Mouse (Mus musculus) intestine, embryonic 16.5 days (tissue): ENCODE measurements around the gene Ak9. TPM values are rescaled to one million over a fixed set of nuclear protein-coding genes. Genes with fewer than 3 reads are reported as not detected.
"Not testable (repeated sequence)": the region's sequence is repeated elsewhere in the genome, so short reads cannot be mapped to it uniquely, and the experiment has no call there.

ENCODE experiments used
- ATAC-seq: fragments of 200-750 bp; cut with Nextera tagmentation; 2 replicates; pipeline ENCODE4 v1.8.0; 2017; ENCODE audit warnings: moderate TSS enrichment, moderate library complexity
- H3K27ac ChIP-seq: fragments of 300-500 bp; sonication (generic); 2 replicates; pipeline ENCODE4 v1.5.1; 2014; ENCODE audit warnings: mild to moderate bottlenecking, low read length
- H3K27me3 ChIP-seq: fragments of 300-500 bp; sonication (generic); replicated peaks from 2 replicates; pipeline ENCODE4 v1.6.1; 2014; ENCODE audit warnings: low read length, control low read depth, mixed read lengths; ENCODE audit not compliant: control insufficient read depth, insufficient read depth
- H3K36me3 ChIP-seq: fragments of 300-500 bp; sonication (generic); 2 replicates; pipeline ENCODE4 v1.6.1; 2014; ENCODE audit warnings: low read length, control low read depth; ENCODE audit not compliant: control insufficient read depth, insufficient read depth
- H3K4me1 ChIP-seq: fragments of 300-500 bp; sonication (generic); 2 replicates; pipeline ENCODE4 v1.6.1; 2014; ENCODE audit warnings: low read length, control low read depth, mixed read lengths; ENCODE audit not compliant: control insufficient read depth, insufficient read depth
- H3K4me2 ChIP-seq: fragments of 300-500 bp; sonication (generic); 2 replicates; pipeline ENCODE4 v1.6.1; 2014; ENCODE audit warnings: low read depth, low read length, control low read depth
- H3K4me3 ChIP-seq: fragments of 300-500 bp; sonication (generic); 2 replicates; pipeline ENCODE4 v1.5.1; 2014; ENCODE audit warnings: mild to moderate bottlenecking, low read length
- H3K9ac ChIP-seq: fragments of 300-500 bp; sonication (generic); 2 replicates; pipeline ENCODE4 v1.6.1; 2014; ENCODE audit warnings: low read depth, low read length
- H3K9me3 ChIP-seq: fragments of 300-500 bp; sonication (generic); 2 replicates; pipeline ENCODE4 v1.6.1; 2016; ENCODE audit warnings: low read length, control low read depth; ENCODE audit not compliant: control insufficient read depth
- WGBS: fragments of 180-500 bp; shearing (Covaris S2); extraction: QIAGEN DNeasy Blood & Tissue Kit; methylation state at CpG from one replicate; pipeline ENCODE4 v1.1.7; 2014; 5-methylcytosine and 5-hydroxymethylcytosine counted together
- polyA plus RNA-seq: library from polyadenylated mRNA; unstranded; fragments of >200 nt; fragmentation: Nextera tagmentation; extraction: Ambion mirVana; gene quantifications from 2 replicates; pipeline ENCODE4 v1.2.1, GENCODE M21; 2015

Gene Ak9
- polyA plus RNA-seq, 1 experiment from 2014 or later = 0.04 TPM

DNA sequence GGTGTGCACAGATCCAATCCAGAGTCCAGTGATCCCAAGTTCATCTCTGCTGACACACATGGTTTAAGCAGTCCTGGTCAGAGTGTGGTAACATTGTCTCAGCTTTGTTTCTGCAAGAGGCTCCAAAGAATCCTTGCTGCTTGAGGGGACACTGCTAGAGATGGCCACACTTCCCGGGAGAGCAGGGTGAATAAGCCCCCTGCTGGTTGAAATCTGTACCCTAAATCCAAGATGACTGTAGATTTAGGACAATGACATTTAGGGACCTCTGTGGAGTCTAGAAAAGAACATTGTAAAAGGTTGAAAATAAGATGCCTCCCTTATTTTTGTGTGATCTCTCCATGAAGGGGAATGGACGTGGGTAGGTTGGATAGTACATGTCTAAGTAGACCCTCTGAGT lies 89.8 kb downstream of the Ak9 start:
- ATAC-seq = no peak

DNA sequence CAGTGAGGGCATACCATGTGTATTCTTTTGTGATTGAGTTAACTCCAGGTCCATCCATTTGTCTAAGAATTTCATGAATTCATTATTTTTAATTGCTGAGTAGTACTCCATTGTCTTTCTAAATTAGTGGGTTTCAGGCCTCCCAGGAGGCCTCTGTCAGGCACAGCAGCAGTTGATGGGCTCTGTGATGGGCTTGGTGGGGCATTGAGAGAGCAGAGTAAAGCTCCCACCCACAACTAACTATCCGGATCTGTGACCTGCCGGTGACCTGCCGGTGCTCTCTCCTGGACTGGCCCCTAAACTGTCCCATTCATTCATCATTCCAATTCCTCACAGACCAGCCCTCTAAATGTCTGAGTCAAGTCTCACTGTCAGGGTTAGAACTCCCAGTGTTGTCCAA lies 97.3 kb downstream of the Ak9 start:
- H3K9me3 ChIP-seq = no peaks in the 10 kb centered on the region
- no peak for ATAC-seq
- no peaks in the 10 kb centered on the region for H3K36me3 ChIP-seq
- H3K27me3 ChIP-seq = no peaks in the 10 kb centered on the region
- no peak overlapping the region for H3K4me2 ChIP-seq
- no peak overlapping the region for H3K9ac ChIP-seq
- H3K27ac ChIP-seq = no peak overlapping the region
- no peaks in the 10 kb centered on the region for H3K4me1 ChIP-seq
- WGBS = 87% methylated on average over 3 of the region's 3 CpGs
- no peak overlapping the region for H3K4me3 ChIP-seq

More for the DNA sequence above, 89.8 kb downstream of the Ak9 start:
- no peak overlapping the region for H3K9ac ChIP-seq
- H3K4me1 ChIP-seq = no peaks in the 10 kb centered on the region
- H3K4me3 ChIP-seq = no peak overlapping the region
- H3K27me3 ChIP-seq = no peaks in the 10 kb centered on the region
- no peak overlapping the region for H3K27ac ChIP-seq
- no peak overlapping the region for H3K4me2 ChIP-seq
- H3K36me3 ChIP-seq = no peaks in the 10 kb centered on the region
- H3K9me3 ChIP-seq = no peaks in the 10 kb centered on the region
- 50% methylated on average over 2 of the region's 2 CpGs for WGBS

DNA sequence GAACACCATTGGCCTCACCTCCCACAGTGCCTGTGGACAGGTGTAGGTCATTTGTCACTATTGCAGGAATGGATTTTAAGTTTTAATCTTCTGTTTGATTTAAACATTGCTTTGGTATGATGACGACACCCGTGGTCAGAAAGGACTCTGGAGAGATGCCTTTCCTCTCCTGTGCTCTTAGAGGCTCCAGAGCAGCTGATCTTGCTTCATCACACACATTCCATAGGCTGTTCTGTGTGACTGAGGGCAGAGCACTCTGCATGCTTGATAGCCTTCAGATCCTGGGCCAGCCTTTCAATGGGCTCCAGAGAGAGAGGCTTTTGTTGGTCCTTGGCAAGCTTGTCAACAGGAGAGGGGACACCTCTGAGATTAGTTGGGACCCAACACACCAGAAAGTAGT lies 99.6 kb downstream of the Ak9 start:
- Histone ChIP-seq H3K9me3 (no peaks in the 10 kb centered on the region), H3K9ac (no peak overlapping the region), H3K27me3 (no peaks in the 10 kb centered on the region), H3K4me2 (no peak overlapping the region), H3K36me3 (no peaks in the 10 kb centered on the region), H3K4me3 (no peak overlapping the region), H3K4me1 (no peaks in the 10 kb centered on the region), H3K27ac (no peak overlapping the region)
- no peak for ATAC-seq
- WGBS = 60% methylated on average over 2 of the region's 2 CpGs

DNA sequence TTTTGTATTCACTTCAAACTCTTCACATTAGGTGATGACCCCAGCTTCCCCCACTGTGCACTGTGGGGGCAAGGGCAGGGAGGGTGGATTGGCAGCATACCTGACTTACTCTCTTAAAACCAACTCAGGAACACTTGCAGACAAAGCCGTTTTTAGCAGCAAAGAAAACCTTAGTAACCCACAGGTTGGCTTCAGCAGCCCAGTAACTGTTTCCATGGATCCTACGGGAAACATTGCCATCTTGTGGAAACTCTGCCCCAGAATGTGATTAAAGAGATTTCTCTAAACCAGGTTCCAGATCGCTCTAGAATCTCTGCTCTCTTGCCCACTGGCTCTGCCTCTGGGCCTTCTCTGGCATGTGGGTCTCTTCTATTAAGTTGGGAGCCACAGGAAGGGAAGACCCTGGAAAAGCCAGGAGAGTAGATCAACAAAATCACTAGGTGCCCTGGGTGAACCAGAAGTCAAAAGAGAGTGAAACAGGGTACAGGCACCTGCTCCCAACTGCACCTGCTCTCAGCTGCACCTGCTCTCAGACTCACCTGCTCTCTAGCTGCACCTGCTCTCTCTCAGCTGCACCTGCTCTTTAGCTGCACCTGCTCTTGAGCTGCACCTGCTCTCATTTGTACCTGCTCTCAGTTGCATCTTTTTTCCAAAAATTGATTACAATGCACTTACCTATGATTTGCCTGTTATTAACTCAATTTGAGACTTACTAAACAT lies 100.3 kb downstream of the Ak9 start:
- H3K4me2 ChIP-seq = no peak overlapping the region
- no peaks in the 10 kb centered on the region for H3K36me3 ChIP-seq
- no peaks in the 10 kb centered on the region for H3K9me3 ChIP-seq
- no peak overlapping the region for H3K4me3 ChIP-seq
- no peak for ATAC-seq
- no peak overlapping the region for H3K27ac ChIP-seq
- H3K4me1 ChIP-seq = no peaks in the 10 kb centered on the region
- no peaks in the 10 kb centered on the region for H3K27me3 ChIP-seq
- no peak overlapping the region for H3K9ac ChIP-seq
- WGBS = 28% methylated on average over 3 of the region's 3 CpGs

DNA sequence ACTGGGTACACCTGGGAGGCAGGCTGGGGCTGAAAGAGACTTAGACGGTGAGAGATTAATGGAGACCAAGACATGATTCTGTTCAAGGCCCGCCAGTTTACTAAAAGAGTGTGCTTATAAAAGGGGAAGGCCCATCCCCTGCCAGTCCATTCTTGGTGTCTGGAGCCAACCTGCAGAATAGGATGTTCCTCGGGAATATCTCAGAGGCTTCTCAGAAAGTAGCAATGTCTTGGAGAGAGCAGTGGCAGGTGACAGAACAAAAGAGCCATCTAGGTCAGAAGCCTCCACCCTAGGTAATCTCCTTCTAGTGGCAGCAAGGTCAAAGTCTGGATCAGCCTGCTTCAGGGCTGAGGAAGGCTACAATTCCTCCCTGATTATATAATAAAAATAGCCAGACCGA lies 106.4 kb downstream of the Ak9 start:
- not testable (repeated sequence) for H3K9ac ChIP-seq, H3K4me2 ChIP-seq, H3K9me3 ChIP-seq, H3K27me3 ChIP-seq, ATAC-seq, H3K27ac ChIP-seq, H3K4me3 ChIP-seq, H3K4me1 ChIP-seq, H3K36me3 ChIP-seq
- 87% methylated on average over 4 of the region's 4 CpGs for WGBS

DNA sequence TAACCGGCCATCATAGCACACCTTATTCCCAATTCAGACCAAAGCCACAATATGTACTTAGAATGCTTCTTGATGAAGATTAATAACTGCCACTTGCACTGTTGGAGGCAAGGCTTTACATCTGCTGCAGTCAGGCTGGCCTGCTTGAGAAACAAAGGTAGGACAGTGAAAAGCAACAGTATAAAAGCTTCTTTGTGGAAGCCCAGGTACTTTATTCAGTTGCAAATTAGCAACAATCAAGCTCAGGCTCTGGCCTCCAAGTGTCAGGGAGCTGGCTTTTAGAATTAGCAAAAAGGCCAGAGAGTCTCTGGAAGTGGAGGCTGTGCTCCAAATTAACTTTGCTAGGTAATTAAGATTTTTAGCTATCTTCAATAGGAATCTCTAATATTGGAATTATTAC lies 107.0 kb downstream of the Ak9 start:
- 92% methylated on average over 1 of the region's 1 CpGs for WGBS
- not testable (repeated sequence) for H3K27me3 ChIP-seq, H3K9ac ChIP-seq, H3K36me3 ChIP-seq, H3K4me2 ChIP-seq, H3K27ac ChIP-seq, H3K9me3 ChIP-seq, ATAC-seq, H3K4me3 ChIP-seq, H3K4me1 ChIP-seq

DNA sequence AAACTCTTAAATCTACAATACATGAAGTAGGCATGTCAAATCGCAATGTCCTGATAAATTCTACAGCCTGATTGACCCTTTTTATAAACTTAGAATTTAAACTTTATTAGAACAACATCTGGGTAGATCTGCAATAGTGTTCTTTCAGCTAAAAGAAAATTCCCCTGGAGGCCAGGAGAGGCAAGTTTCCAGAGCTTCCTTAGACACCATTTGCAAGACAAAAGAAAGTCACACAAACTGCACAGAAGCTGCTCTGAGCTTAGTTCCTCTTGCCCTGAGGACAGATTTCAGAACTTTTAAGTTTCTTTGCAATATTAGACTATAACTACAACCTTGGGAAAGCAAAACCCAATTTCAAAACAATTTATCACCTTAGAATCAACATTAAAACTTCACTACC lies 109.7 kb downstream of the Ak9 start:
- not testable (repeated sequence) for H3K4me1 ChIP-seq, H3K4me3 ChIP-seq, H3K9ac ChIP-seq, H3K27me3 ChIP-seq, H3K36me3 ChIP-seq, H3K4me2 ChIP-seq, ATAC-seq, H3K9me3 ChIP-seq, H3K27ac ChIP-seq
- WGBS = 94% methylated on average over 1 of the region's 1 CpGs

DNA sequence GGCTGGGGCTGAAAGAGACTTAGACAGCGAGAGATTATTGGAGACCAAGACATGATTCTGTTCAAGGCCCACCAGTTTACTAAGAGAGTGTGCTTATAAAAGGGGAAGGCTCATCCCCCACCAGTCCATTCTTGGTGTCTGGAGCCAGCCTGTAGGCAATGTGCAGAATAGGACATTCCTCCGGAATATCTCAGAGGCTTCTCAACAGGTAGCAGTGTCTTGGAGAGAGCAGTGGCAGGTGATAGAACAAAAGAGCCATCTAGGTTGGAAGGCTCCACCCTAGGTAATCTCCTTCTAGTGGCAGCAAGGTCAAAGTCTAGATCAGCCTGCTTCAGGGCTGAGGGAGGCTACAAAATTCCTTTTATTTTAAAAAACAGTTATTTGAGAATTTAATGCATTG lies 111.6 kb downstream of the Ak9 start:
- not testable (repeated sequence) for H3K36me3 ChIP-seq, ATAC-seq, H3K27me3 ChIP-seq, H3K9ac ChIP-seq, H3K4me2 ChIP-seq, H3K9me3 ChIP-seq, H3K4me3 ChIP-seq, H3K4me1 ChIP-seq, H3K27ac ChIP-seq
- 86% methylated on average over 2 of the region's 2 CpGs for WGBS

DNA sequence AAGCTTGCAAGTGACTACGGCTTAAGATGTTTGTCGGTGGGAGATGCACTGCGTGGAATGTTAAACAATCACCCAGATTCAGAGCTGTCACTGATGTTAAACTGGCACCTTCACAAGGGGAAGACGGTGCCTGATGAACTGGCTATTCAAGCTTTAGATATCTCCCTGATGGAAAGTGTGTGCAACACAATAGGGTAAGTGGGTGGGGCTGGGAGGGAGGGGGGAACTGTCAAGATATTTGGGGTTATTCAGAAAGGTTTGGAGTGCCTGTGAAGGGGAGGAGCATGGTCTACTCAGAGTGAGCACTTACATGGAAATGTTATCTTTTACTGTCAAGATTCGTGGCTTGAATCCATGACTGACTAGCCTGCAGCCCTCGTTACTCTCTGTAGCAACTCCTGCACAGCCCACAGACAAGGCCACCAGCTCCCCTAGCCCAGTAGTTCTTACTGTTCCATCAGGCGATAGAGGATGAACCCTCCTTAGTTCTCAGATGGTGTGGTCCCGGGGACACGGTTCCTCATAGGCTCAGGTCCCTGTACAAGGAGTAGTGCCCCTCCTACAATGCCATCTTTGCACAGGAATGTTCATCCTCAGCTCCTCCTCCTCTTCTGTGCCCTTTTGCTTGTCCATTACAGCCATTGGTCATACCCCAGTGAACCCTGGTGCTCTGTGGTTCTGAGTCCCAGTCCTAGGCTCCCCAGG lies 116.9 kb downstream of the Ak9 start:
- Histone ChIP-seq H3K27ac (no peak overlapping the region), H3K9me3 (no peaks in the 10 kb centered on the region), H3K9ac (no peak overlapping the region), H3K36me3 (no peaks in the 10 kb centered on the region), H3K4me2 (no peak overlapping the region), H3K4me3 (no peak overlapping the region), H3K4me1 (no peaks in the 10 kb centered on the region), H3K27me3 (no peaks in the 10 kb centered on the region)
- no peak for ATAC-seq
- WGBS = 65% methylated on average over 9 of the region's 9 CpGs

DNA sequence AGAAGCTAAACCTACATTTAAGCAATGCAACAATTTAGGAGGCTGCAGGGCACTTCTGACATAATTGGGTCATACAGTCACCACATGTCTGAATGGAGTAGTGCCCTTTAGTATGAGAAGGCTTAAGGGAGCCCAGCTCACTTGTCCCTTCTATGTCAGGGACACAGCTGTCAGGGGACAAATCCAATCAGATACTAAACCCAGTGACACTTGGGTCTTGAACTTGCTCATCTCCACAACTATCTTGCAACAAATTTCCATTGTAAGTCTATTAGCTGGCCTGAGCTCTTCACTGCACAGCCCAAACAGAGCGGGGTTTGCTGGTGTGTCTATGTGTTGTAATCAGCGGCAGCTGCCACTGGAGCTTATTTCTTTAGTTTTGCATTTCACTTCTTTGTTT lies 119.9 kb downstream of the Ak9 start:
- Histone ChIP-seq H3K27ac (no peak overlapping the region), H3K9ac (no peak overlapping the region), H3K4me1 (no peaks in the 10 kb centered on the region), H3K4me2 (no peak overlapping the region), H3K4me3 (no peak overlapping the region), H3K9me3 (no peaks in the 10 kb centered on the region), H3K27me3 (no peaks in the 10 kb centered on the region), H3K36me3 (no peaks in the 10 kb centered on the region)
- no peak for ATAC-seq
- WGBS = 95% methylated on average over 2 of the region's 2 CpGs
